Mouse (Mus musculus) liver, embryonic 11.5 days (tissue): Measurements from ENCODE around the gene Slc39a11. TPM values are rescaled to one million over a fixed set of nuclear protein-coding genes. Genes with fewer than 3 reads are reported as not detected.

Source experiments
- ATAC-seq: fragments of 200-750 bp; cut with Nextera tagmentation; replicated peaks from 2 replicates; pipeline ENCODE4 v1.8.0; 2017; ENCODE audit warnings: moderate number of reproducible peaks, mild to moderate bottlenecking, moderate TSS enrichment, moderate library complexity; ENCODE audit not compliant: low FRiP score
- DNase-seq: peaks from one replicate; pipeline ENCODE4 v3.0.0-alpha.2; 2017; ENCODE audit warnings: low spot score
- H3K27ac ChIP-seq: fragments of 300-500 bp; sonication (generic); 2 replicates; pipeline ENCODE4 v1.5.1; 2014; ENCODE audit warnings: mild to moderate bottlenecking, low read depth, low read length, control low read depth
- H3K27me3 ChIP-seq: fragments of 300-500 bp; sonication (generic); replicated peaks from 2 replicates; pipeline ENCODE4 v1.6.1; 2014; ENCODE audit warnings: low read length, mixed read lengths; ENCODE audit not compliant: control insufficient read depth, insufficient read depth
- H3K36me3 ChIP-seq: fragments of 300-500 bp; sonication (generic); 2 replicates; pipeline ENCODE4 v1.6.1; 2014; ENCODE audit warnings: mild to moderate bottlenecking, low read length, moderate library complexity, mixed read lengths; ENCODE audit not compliant: control insufficient read depth, insufficient read depth
- H3K4me1 ChIP-seq: fragments of 300-500 bp; sonication (generic); replicated peaks from 2 replicates; pipeline ENCODE4 v1.6.1; 2014; ENCODE audit warnings: low read length, mixed read lengths; ENCODE audit not compliant: control insufficient read depth, insufficient read depth
- H3K4me2 ChIP-seq: fragments of 300-500 bp; sonication (generic); 2 replicates; pipeline ENCODE4 v1.6.1; 2014; ENCODE audit warnings: mild to moderate bottlenecking, control low read depth, moderate library complexity
- H3K4me3 ChIP-seq: fragments of 300-500 bp; sonication (generic); 2 replicates; pipeline ENCODE4 v1.5.1; 2014; ENCODE audit warnings: low read depth, low read length, control low read depth
- H3K9ac ChIP-seq: fragments of 300-500 bp; sonication (generic); 2 replicates; pipeline ENCODE4 v1.6.1; 2014; ENCODE audit warnings: low read depth, low read length, control low read depth
- H3K9me3 ChIP-seq: fragments of 300-500 bp; sonication (generic); 2 replicates; pipeline ENCODE4 v1.6.1; 2016; ENCODE audit warnings: low read length, inconsistent platforms, mixed read lengths; ENCODE audit not compliant: control insufficient read depth
- WGBS: fragments of 180-500 bp; shearing (Covaris S2); extraction: QIAGEN DNeasy Blood & Tissue Kit; methylation state at CpG from one replicate; pipeline ENCODE4 v1.1.7; 2014; 5-methylcytosine and 5-hydroxymethylcytosine counted together
- polyA plus RNA-seq: library from polyadenylated mRNA; unstranded; fragments of >200 nt; fragmentation: Nextera tagmentation; extraction: Ambion mirVana; gene quantifications from 2 replicates; pipeline ENCODE4 v1.2.1, GENCODE M21; 2014

The Slc39a11 gene
- polyA plus RNA-seq, 1 experiment from 2014 or later: 20.9 TPM

DNA sequence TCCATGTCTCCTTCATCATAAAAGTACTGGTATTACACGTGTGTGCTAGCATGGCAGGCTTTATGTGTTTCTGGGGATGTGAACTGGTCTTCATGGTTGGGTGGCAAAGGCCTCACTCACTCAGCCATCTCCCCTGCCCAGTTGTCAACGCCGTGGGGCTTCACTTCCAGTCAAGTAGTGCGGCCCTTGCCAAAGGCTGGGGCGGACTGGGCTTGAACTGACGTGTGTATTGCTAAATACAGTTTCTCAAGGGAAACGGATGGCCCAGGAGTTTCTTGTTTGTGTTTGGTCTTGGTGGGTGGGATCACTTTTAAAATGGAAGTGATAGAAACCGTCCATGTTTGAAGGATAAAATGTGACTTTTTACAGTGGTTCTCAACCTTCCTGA, 112.7 kb downstream of the Slc39a11 start:
- 84% methylated on average over 8 of the region's 8 CpGs for WGBS

GRCm38 (mm10) chr11:113536308-113537198, 113.3 kb downstream of the Slc39a11 start:
- DNase-seq: no peak
- no peak overlapping the region for H3K4me2 ChIP-seq
- no peak overlapping the region for H3K27ac ChIP-seq
- H3K36me3 ChIP-seq: no peaks in the 10 kb centered on the region
- no peaks in the 10 kb centered on the region for H3K27me3 ChIP-seq
- 88% methylated on average over 16 of the region's 16 CpGs for WGBS
- H3K4me1 ChIP-seq: no peaks in the 10 kb centered on the region
- no peaks in the 10 kb centered on the region for H3K9me3 ChIP-seq
- no peak overlapping the region for H3K4me3 ChIP-seq
- H3K9ac ChIP-seq: no peak overlapping the region
- ATAC-seq: no peak

More for the DNA sequence above, 112.7 kb downstream of the Slc39a11 start:
- H3K27me3 ChIP-seq: no peaks in the 10 kb centered on the region
- no peak overlapping the region for H3K4me2 ChIP-seq
- H3K4me3 ChIP-seq: no peak overlapping the region
- H3K36me3 ChIP-seq: no peaks in the 10 kb centered on the region
- H3K4me1 ChIP-seq: no peaks in the 10 kb centered on the region
- DNase-seq (no peak), ATAC-seq (no peak)
- no peaks in the 10 kb centered on the region for H3K9me3 ChIP-seq
- H3K27ac ChIP-seq: no peak overlapping the region
- no peak overlapping the region for H3K9ac ChIP-seq

DNA sequence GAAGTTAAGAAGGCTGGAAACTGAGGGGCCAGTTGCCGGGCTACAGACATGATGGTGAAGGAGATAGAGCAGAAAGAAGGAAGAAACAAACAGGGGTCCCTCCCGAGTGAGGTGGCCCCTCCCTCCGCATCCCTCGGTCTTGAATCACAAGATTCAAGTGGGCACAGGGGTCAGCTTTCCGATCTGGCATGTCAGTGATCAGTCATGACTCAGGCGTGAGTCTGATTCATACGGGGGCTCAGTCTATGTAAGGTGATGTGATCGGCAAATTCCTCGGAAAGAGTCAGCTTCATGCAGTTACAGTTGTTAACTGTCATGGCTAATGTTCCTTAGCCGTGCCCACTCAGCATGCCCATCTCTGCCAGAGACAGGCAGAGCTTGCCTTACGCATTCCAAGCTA, 115.5 kb downstream of the Slc39a11 start:
- H3K4me3 ChIP-seq: no peak overlapping the region
- H3K27me3 ChIP-seq: no peaks in the 10 kb centered on the region
- no peaks in the 10 kb centered on the region for H3K9me3 ChIP-seq
- DNase-seq (no peak), ATAC-seq (no peak)
- WGBS: 75% methylated on average over 11 of the region's 11 CpGs
- H3K4me1 ChIP-seq: no peaks in the 10 kb centered on the region
- no peak overlapping the region for H3K4me2 ChIP-seq
- H3K36me3 ChIP-seq: no peaks in the 10 kb centered on the region
- H3K27ac ChIP-seq: no peak overlapping the region
- H3K9ac ChIP-seq: no peak overlapping the region

DNA sequence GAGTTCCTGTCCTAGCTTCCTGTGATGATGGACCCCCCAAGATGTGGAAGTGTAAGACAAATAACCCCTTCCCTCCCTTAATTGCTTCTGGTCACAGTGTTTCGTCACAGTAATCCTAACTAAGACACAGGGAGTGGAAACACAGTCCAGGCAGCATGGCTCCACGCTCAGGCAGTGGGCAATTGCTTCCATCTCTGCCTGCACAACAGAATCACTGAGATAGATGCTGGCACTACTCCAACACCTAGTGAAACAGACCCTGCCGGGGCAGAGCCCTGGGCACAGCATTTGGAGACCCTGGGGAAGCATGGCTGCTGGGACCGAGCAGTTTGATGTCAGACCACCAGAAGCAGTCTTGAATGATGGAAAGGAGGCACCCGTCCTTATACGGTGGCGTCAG, 115.9 kb downstream of the Slc39a11 start:
- H3K4me3 ChIP-seq: no peak overlapping the region
- no peak overlapping the region for H3K4me2 ChIP-seq
- ATAC-seq (no peak), DNase-seq (no peak)
- WGBS: 63% methylated on average over 7 of the region's 7 CpGs
- no peak overlapping the region for H3K27ac ChIP-seq
- H3K27me3 ChIP-seq: no peaks in the 10 kb centered on the region
- no peaks in the 10 kb centered on the region for H3K4me1 ChIP-seq
- no peaks in the 10 kb centered on the region for H3K9me3 ChIP-seq
- no peak overlapping the region for H3K9ac ChIP-seq
- no peaks in the 10 kb centered on the region for H3K36me3 ChIP-seq

GRCm38 (mm10) chr11:113528391-113528790, 121.5 kb downstream of the Slc39a11 start:
- Histone ChIP-seq H3K27ac (no peak overlapping the region), H3K4me2 (no peak overlapping the region), H3K9me3 (no peaks in the 10 kb centered on the region), H3K27me3 (no peaks in the 10 kb centered on the region), H3K36me3 (no peaks in the 10 kb centered on the region; the same call in 1 of the 2 replicates), H3K9ac (no peak overlapping the region), H3K4me1 (0 out of 2 replicates have a peak, but pooled peaks cover 2% of the 10 kb centered on the region), H3K4me3 (no peak overlapping the region)
- no peak for DNase-seq
- 92% methylated on average over 3 of the region's 3 CpGs for WGBS
- no peak for ATAC-seq

GRCm38 (mm10) chr11:113525731-113526130, 124.1 kb downstream of the Slc39a11 start:
- no peak overlapping the region for H3K4me2 ChIP-seq
- H3K27ac ChIP-seq: no peak overlapping the region
- H3K9ac ChIP-seq: no peak overlapping the region
- H3K4me1 ChIP-seq: 0 out of 2 replicates have a peak, but pooled peaks cover 2% of the 10 kb centered on the region
- 83% methylated on average over 18 of the region's 18 CpGs for WGBS
- H3K36me3 ChIP-seq: no peaks in the 10 kb centered on the region; the same call in 1 of the 2 replicates
- no peak overlapping the region for H3K4me3 ChIP-seq
- H3K9me3 ChIP-seq: no peaks in the 10 kb centered on the region
- DNase-seq (no peak), ATAC-seq (no peak)
- H3K27me3 ChIP-seq: no peaks in the 10 kb centered on the region

- DNase-seq: no peak
- WGBS: 85% methylated on average over 4 of the region's 4 CpGs
- ATAC-seq: no peak
- Histone ChIP-seq H3K27me3 (no peaks in the 10 kb centered on the region), H3K4me3 (no peak overlapping the region), H3K4me1 (peaks cover 2% of the 10 kb centered on the region; the same call in 1 of the 2 replicates), H3K27ac (no peak overlapping the region), H3K4me2 (no peak overlapping the region), H3K9ac (no peak overlapping the region), H3K9me3 (no peaks in the 10 kb centered on the region), H3K36me3 (no peaks in the 10 kb centered on the region; the same call in 1 of the 2 replicates)
These were observed 127.2 kb downstream of the Slc39a11 start for GRCm38 (mm10) chr11:113522726-113523125.

- no peak overlapping the region for H3K27ac ChIP-seq
- H3K4me1 ChIP-seq: peaks cover 2% of the 10 kb centered on the region; the same call in 1 of the 2 replicates
- no peak overlapping the region for H3K9ac ChIP-seq
- no peak for DNase-seq
- no peaks in the 10 kb centered on the region for H3K27me3 ChIP-seq
- WGBS: 77% methylated on average over 20 of the region's 20 CpGs
- no peak overlapping the region for H3K4me2 ChIP-seq
- no peak for ATAC-seq
- H3K9me3 ChIP-seq: no peaks in the 10 kb centered on the region
- no peaks in the 10 kb centered on the region; the same call in 1 of the 2 replicates for H3K36me3 ChIP-seq
- no peak overlapping the region for H3K4me3 ChIP-seq
These were observed 128.2 kb downstream of the Slc39a11 start for GRCm38 (mm10) chr11:113521469-113522190.
